Mouse (Mus musculus): Measurements from ENCODE around the gene 4930442H23Rik. TPM values are rescaled to one million over a fixed set of nuclear protein-coding genes. Genes with fewer than 3 reads are reported as not detected.
"Not testable (repeated sequence)": the region's sequence is repeated elsewhere in the genome, so short reads cannot be mapped to it uniquely, and the experiment has no call there.

The 4930442H23Rik gene
- polyA plus RNA-seq (2012; ENCODE audit: insufficient read depth, insufficient read length, missing spikeins) = not detected in 2 replicates

DNA sequence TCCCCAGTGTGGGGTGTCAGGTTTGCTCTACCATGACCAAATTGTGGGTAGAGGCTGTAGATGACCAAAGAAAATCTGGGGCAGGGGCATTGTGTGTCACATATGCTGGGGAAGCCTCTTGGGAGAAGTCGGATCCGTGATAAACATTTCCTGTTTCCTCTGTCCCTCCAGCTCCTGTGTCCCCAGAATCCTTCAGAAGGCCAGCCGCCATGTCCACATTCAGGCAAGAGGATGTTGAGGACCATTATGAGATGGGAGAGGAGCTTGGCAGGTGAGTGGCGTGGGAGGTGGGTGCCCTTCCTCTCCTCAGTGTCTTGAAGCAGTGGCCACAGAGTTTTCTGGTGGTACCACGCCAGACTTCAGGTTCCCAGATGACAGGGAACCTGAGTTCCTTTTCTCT is at the start of gene 4930442H23Rik:
4930442H23Rik (minus strand) TSS at position 45 of the 400 bp plus-strand sequence.
- Histone ChIP-seq H3K4me3 (ENCODE audit: insufficient read depth, low read length) (peak within 1 kb of the TSS; percentile 86), H3K4me1 (ENCODE audit: control insufficient read depth, insufficient read depth, low read length) (peaks cover 16% of the 10 kb centered on the region), H3K27ac (ENCODE audit: insufficient read depth, low read depth, low read length) (peak within 1 kb of the TSS; percentile 82)
- TF ChIP-seq CTCF (IDR thresholded peaks at IDR 0.05; ENCODE audit: low read depth, low read length) = no peak
- no peak for TF ChIP-seq POLR2A (IDR thresholded peaks at IDR 0.05; ENCODE audit: borderline replicate concordance, low read depth, low read length)

DNA sequence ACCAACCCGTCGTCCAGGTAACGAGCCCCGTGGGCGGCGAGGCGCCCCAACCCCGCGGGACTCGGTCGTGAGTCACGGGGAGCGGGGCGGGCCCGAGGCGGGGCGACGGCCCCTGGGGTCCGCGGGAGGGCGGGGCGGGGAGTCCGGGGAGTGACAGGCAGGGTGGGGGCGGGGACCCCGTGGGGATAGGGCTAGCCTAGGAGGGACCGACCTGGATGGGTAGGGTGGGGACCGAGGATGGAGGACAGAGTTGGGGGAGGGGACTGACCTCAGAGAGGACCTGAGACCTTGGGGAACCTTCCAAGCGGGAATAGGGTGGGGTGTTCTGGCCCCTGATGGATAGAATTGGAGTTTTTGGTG is 49.6 kb upstream of the 4930442H23Rik start:
- Histone ChIP-seq H3K4me1 (ENCODE audit: control insufficient read depth, insufficient read depth, low read length) (peaks cover 5% of the 10 kb centered on the region), H3K4me3 (ENCODE audit: insufficient read depth, low read length) (peak overlapping the region; percentile 63), H3K27ac (ENCODE audit: insufficient read depth, low read depth, low read length) (no peak overlapping the region)
- TF ChIP-seq POLR2A (IDR thresholded peaks at IDR 0.05; ENCODE audit: borderline replicate concordance, low read depth, low read length) (0 out of 2 replicates have a peak, but pooled peaks have one; percentile 12), CTCF (IDR thresholded peaks at IDR 0.05; ENCODE audit: low read depth, low read length) (no peak)

DNA sequence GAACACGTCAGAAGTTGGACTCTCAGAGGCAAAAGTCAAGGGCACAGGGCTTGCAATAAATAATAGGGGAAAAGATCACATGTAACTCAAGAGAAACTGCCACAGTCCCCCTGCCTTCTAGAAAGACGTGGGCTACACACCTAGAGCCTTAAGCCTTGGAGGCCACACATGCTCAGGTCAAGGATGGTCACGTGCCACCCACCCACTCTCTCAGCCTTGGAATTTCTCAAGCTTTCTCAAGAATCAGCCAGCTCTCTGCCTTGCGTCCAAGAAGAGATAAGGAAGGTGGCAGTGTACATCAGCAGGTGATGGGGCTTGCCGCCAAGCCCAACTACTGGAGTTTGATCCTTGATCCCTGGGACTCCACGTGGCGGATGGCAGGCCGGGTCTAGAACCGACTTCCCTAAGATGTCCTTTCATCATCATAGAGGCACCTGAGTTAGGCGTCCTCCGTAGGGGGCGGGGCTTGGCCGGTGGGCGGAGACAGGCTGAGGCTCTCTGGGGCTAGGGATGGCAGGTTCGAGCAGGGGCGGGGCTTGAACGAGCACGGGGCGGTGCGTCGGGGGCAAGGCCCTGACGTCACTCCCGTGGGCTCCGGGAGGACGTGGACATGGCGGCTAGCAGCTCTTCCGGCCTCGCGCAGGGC is 49.1 kb upstream of the 4930442H23Rik start, which contains the start of gene Zfr2:
Zfr2 (plus strand) TSS at position 576 of the 646 bp plus-strand sequence.
- TF ChIP-seq CTCF (IDR thresholded peaks at IDR 0.05; ENCODE audit: low read depth, low read length) (no peak), POLR2A (IDR thresholded peaks at IDR 0.05; ENCODE audit: borderline replicate concordance, low read depth, low read length) (no peak)

DNA sequence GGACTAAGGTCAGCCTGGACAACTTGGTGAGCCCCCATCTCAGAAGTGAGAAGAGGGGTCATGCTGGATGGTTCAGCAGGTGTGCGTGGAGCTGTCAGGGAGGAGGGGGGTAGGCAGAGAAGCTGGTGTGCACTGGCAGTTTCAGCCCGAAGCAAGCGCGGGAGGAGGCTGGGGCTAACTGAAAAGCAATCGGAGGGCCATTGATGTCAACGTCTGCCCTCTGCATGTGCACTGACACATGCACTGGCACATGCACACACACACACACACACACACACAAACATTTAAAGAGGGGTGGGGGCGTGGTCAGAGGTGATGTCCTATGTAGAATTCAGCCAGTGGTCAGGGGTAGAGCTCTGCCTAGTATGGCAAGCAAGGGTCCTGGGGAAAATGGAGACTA is 47.8 kb upstream of the 4930442H23Rik start:
- H3K4me3 ChIP-seq (ENCODE audit: insufficient read depth, low read length) = no peak overlapping the region
- no peak overlapping the region for H3K27ac ChIP-seq (ENCODE audit: insufficient read depth, low read depth, low read length)
- no peak for TF ChIP-seq CTCF (IDR thresholded peaks at IDR 0.05; ENCODE audit: low read depth, low read length)
- no peak for TF ChIP-seq POLR2A (IDR thresholded peaks at IDR 0.05; ENCODE audit: borderline replicate concordance, low read depth, low read length)
- H3K4me1 ChIP-seq (ENCODE audit: control insufficient read depth, insufficient read depth, low read length) = peaks cover 5% of the 10 kb centered on the region

More for the DNA sequence above, 49.1 kb upstream of the 4930442H23Rik start, which contains the start of gene Zfr2:
- Histone ChIP-seq H3K27ac (ENCODE audit: insufficient read depth, low read depth, low read length) (no peak within 1 kb of the TSS), H3K4me1 (ENCODE audit: control insufficient read depth, insufficient read depth, low read length) (peaks cover 5% of the 10 kb centered on the region), H3K4me3 (ENCODE audit: insufficient read depth, low read length) (peak within 1 kb of the TSS; percentile 63)

DNA sequence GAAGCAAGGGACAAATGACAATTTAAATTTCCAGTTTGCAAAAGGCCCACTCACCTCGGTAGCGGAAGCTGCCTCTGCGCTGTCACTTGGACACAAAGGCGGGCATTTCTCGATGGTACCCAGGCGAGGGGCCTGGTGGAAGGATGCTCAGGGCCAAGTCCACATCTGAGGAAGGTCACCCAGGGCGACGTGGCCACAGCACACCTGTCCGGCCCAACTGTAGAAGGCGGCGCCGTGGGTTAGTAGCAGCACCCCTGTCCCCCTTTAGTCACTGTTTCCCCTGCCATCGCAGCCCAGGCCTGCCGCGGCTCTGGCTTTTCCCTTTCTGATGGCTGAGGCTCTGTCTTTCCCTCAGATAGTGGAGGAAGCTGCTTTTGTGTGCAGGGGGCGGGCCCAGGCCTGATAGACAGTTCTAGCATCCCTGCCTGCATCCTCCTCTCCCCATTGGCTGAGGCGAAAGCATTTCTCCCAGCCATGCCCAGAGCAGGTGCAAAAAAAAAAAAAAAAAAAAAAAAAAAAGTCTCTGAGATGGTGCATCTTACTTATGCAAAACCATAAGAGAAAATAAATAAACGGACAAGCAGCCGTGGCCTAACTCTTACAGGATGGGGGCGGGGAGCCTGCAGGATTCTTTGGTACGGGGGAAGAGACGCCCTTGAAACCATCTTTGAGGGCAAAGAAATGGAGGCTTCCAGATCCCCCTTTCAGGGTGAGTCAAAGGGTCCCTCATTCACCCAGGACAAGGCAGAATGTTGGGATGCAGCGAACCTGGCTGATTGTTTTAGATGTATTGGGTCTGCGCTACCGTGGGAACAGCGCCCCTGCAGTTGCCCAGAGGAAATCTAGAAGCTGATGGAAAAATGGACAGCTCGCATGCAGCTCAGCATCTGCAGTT is 47.0 kb upstream of the 4930442H23Rik start, which contains the start of gene Atcay:
Atcay (minus strand) TSS at position 396 of the 895 bp plus-strand sequence.
- TF ChIP-seq POLR2A (IDR thresholded peaks at IDR 0.05; ENCODE audit: borderline replicate concordance, low read depth, low read length) (no peak), CTCF (IDR thresholded peaks at IDR 0.05; ENCODE audit: low read depth, low read length) (peak; percentile 33)
- Histone ChIP-seq H3K27ac (ENCODE audit: insufficient read depth, low read depth, low read length) (no peak within 1 kb of the TSS), H3K4me1 (ENCODE audit: control insufficient read depth, insufficient read depth, low read length) (peaks cover 5% of the 10 kb centered on the region), H3K4me3 (ENCODE audit: insufficient read depth, low read length) (no peak within 1 kb of the TSS)

DNA sequence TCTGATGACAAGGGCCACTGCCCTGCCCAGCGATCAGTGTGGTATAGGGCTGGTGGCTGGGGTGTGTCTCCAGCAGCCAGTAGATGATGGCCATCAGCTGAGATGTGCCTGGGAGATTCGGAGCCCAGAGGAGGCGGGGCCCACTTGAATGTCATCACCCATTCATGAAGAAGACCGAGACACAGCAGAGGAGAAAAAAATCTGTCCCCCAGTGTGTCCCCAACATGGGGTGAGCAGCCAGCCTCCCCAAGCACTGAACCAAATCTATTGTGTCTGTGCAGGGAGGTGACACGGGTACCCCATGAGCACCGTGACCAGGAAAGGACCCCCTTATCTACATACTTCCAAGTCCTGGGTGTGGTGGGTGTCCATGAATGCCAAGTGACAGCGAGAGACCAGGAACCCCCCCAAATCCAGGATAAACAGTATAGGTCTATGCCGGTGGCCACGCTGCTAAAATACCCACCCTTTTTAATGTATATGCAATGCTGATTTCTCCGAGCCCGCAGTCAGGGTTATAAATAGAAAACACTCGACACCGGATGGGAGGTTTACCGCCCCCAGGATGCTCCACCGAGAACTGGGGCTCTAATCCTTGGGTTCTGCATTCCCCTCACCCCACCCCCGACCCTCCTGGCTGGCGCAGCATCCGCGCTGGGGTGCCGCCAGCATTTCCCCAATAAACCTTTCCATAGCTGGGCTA is 46.2 kb upstream of the 4930442H23Rik start:
- Histone ChIP-seq H3K4me3 (ENCODE audit: insufficient read depth, low read length) (no peak overlapping the region), H3K27ac (ENCODE audit: insufficient read depth, low read depth, low read length) (no peak overlapping the region), H3K4me1 (ENCODE audit: control insufficient read depth, insufficient read depth, low read length) (peaks cover 5% of the 10 kb centered on the region)
- no peak for TF ChIP-seq CTCF (IDR thresholded peaks at IDR 0.05; ENCODE audit: low read depth, low read length)
- TF ChIP-seq POLR2A (IDR thresholded peaks at IDR 0.05; ENCODE audit: borderline replicate concordance, low read depth, low read length) = no peak

DNA sequence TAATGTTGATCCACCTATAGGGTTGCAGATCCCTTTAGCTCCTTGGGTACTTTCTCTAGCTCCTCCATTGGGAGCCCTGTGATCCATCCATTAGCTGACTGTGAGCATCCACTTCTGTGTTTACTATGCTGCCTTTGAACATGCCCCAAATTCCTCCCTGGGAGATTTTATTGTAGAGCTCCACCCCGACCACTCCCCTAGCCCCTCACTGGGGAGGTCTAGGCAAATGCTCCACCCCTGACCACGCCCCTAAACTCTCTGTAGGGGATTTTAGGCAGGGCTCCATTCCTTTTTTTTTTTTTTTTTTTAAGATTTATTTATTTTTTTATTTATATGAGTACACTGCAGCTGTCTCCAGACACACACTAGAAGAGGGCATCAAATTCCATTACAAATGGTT is 40.1 kb upstream of the 4930442H23Rik start:
- peaks cover 12% of the 10 kb centered on the region for H3K4me1 ChIP-seq (ENCODE audit: control insufficient read depth, insufficient read depth, low read length)
- H3K27ac ChIP-seq (ENCODE audit: insufficient read depth, low read depth, low read length); H3K4me3 ChIP-seq (ENCODE audit: insufficient read depth, low read length): not testable (repeated sequence)

DNA sequence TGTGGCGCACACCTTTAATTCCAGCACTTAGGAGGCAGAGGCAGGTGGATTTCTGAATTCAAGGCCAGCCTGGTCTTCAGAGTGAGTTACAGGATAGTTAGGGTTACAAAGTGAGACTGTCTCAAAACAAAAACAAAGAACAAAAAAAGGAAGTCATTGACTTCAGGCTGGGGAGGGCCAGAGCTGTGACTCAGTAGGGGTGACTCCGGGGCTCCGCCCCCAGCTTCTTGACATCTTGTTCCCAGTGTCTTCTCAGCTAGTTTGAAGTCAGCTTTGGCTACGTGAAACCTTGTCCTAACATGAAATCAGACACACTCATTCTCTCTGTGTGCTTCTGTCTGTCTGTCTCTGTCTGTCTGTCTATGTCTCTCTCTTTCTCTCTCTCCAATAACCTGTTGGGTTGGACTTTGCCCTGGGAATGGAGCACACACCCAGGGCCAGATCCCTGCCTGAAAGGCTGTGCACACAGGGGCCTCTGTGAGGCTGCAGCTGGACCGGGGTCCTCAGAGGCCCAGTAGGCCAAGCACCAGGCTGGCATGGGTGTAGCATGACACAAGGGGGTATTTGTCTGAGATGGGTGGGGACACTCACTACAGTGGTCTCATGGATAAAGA is 37.9 kb upstream of the 4930442H23Rik start:
- TF ChIP-seq POLR2A (IDR thresholded peaks at IDR 0.05; ENCODE audit: borderline replicate concordance, low read depth, low read length) = no peak
- TF ChIP-seq CTCF (IDR thresholded peaks at IDR 0.05; ENCODE audit: low read depth, low read length) = no peak
- H3K27ac ChIP-seq (ENCODE audit: insufficient read depth, low read depth, low read length) = peak overlapping the region; percentile 50
- peaks cover 12% of the 10 kb centered on the region for H3K4me1 ChIP-seq (ENCODE audit: control insufficient read depth, insufficient read depth, low read length)
- no peak overlapping the region for H3K4me3 ChIP-seq (ENCODE audit: insufficient read depth, low read length)

DNA sequence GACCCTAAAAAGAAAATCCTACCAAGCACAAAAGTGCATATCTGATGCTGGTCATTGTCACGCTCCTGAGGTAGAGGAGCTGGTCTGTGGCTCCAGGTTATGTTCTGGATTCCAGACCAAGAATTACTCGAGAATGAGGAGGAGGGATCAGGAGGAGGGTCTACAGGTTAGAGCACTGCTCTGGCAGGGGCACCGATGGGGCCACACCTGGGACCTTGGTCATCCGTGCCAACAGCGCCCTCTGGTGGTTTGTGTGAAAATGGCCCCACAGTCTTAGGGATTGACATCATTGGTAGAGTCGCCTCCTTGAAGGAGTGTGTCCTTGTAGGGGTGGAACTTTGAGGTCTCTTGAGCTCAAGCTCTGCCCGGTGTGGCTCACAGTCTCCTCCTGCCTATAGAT is 34.3 kb upstream of the 4930442H23Rik start:
- Histone ChIP-seq H3K27ac (ENCODE audit: insufficient read depth, low read depth, low read length) (no peak overlapping the region), H3K4me3 (ENCODE audit: insufficient read depth, low read length) (no peak overlapping the region), H3K4me1 (ENCODE audit: control insufficient read depth, insufficient read depth, low read length) (peaks cover 12% of the 10 kb centered on the region)
- TF ChIP-seq CTCF (IDR thresholded peaks at IDR 0.05; ENCODE audit: low read depth, low read length) = peak; percentile 92
- TF ChIP-seq POLR2A (IDR thresholded peaks at IDR 0.05; ENCODE audit: borderline replicate concordance, low read depth, low read length) = no peak

Measured in bone marrow macrophage, adult 2 months (primary cell).